Mouse (Mus musculus) midbrain, embryonic 10.5 days (tissue): Measurements from ENCODE around the gene Gm30191. TPM values are rescaled to one million over a fixed set of nuclear protein-coding genes. Genes with fewer than 3 reads are reported as not detected.

Experiments
- DNase-seq: peaks from one replicate; pipeline ENCODE4 v3.0.0-alpha.2; 2017; ENCODE audit warnings: low spot score
- H3K27ac ChIP-seq: fragments of 300-500 bp; sonication (generic); replicated peaks from 2 replicates; pipeline ENCODE4 v1.5.1; 2016; ENCODE audit warnings: mild to moderate bottlenecking
- H3K27me3 ChIP-seq: fragments of 300-500 bp; sonication (generic); 2 replicates; pipeline ENCODE4 v1.6.1; 2016; ENCODE audit warnings: low read depth, mild to moderate bottlenecking; ENCODE audit not compliant: poor library complexity, severe bottlenecking
- H3K36me3 ChIP-seq: fragments of 300-500 bp; sonication (generic); 2 replicates; pipeline ENCODE4 v1.6.1; 2016; ENCODE audit warnings: mild to moderate bottlenecking, moderate library complexity
- H3K4me1 ChIP-seq: fragments of 300-500 bp; sonication (generic); 2 replicates; pipeline ENCODE4 v1.6.1; 2016
- H3K4me3 ChIP-seq: fragments of 300-500 bp; sonication (generic); 2 replicates; pipeline ENCODE4 v1.5.1; 2016; ENCODE audit warnings: mild to moderate bottlenecking, moderate library complexity
- H3K9me3 ChIP-seq: fragments of 300-500 bp; sonication (generic); replicated peaks from 2 replicates; pipeline ENCODE4 v1.6.1; 2016; ENCODE audit warnings: mild to moderate bottlenecking
- WGBS: fragments of 180-500 bp; shearing (Covaris S2); methylation state at CpG from one replicate; pipeline ENCODE4 v1.1.7; 2016; 5-methylcytosine and 5-hydroxymethylcytosine counted together
- polyA plus RNA-seq: library from polyadenylated mRNA; unstranded; fragments of >200 nt; fragmentation: Nextera tagmentation; extraction: Ambion mirVana; gene quantifications from 2 replicates; pipeline ENCODE4 v1.2.1, GENCODE M21; 2016

Gm30191 gene
- polyA plus RNA-seq, 1 experiment from 2014 or later = 0.20 TPM

DNA sequence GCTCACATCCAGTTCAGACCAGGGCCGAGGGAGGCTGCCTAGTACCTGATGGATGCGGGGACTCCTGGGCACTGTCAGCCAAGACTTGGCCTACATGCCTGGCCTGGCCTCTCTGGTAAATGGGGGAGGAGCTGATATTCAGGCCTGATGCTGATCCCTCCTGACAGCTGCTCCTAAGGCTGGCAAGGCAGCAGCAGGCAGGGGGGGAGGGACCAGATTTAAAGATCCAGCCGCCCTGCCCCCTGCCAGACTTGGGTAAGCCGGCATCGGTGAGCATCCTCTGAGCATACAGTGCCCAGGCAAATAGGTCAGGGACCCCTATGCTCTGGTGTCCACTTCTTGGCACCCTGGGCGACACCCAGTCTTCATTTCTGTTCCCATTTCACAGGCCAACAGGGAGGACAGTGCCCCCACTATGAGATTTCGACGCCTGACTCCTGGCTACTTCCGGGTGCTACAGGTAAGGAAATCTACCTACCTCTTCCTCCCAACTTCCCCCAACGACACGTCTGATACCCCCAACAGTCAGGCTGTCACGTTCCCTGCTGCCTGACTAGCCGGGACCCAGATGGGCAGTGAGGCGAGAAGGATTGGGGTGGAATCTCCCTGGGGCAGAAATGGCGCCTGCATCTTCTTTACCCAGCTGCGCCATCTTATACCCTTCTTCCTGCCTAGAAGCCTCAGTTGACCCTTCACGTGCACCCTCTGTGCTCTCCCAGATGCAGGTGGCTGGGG, 3.1 kb upstream of the Gm30191 start, which contains the start of gene E130218I03Rik:
E130218I03Rik (plus strand) TSS at position 147 of the 735 bp plus-strand sequence.
- peak within 1 kb of the TSS; percentile 88 for H3K4me3 ChIP-seq
- H3K27me3 ChIP-seq = peaks cover 31% of the 10 kb centered on the region
- no peak for DNase-seq
- peaks cover 46% of the 10 kb centered on the region for H3K4me1 ChIP-seq
- no peak within 1 kb of the TSS for H3K27ac ChIP-seq
- peaks cover 15% of the 10 kb centered on the region for H3K36me3 ChIP-seq
- no peaks in the 10 kb centered on the region for H3K9me3 ChIP-seq
- 93% methylated on average over 17 of the region's 17 CpGs for WGBS

DNA sequence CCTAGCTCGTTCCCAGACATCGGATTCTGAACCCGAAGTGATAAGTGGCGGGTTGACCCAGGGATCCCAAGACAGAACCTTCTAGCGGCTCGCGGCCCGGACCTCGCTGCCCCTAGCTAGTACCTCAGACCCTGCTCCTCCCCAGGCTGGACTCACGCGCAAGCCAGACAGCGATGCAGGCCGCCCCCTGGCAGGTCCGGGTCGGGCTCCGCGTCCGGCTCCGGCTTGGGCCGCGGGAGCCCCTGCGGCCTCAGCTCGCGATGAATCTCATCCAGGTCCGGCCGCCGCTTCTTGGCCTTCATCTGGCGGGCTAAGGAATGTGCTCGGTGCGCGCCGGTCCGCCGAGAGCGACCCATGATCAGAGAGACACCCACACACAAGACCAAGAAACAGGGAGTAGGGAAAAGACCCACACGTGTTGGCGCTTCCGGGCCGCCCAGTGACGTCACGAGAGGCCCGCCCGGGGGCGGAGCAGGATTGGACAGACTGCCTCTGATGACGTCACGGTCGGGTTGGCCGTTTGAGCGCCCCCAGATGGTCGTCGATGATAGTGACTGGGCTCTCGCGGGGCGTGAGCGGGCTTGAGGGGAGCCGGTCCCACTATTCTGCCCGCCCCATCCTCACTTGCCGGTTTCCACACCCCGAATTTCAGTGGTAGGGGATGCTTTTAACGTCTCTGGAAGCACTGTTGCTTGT, 1.4 kb upstream of the Gm30191 start, which contains the start of gene Zfp593:
Zfp593 (minus strand) TSS at position 445 of the 696 bp plus-strand sequence.
- Histone ChIP-seq H3K9me3 (no peaks in the 10 kb centered on the region), H3K4me1 (peaks cover 58% of the 10 kb centered on the region), H3K4me3 (peak within 1 kb of the TSS; percentile 88), H3K36me3 (peaks cover 15% of the 10 kb centered on the region), H3K27me3 (peaks cover 43% of the 10 kb centered on the region), H3K27ac (peak within 1 kb of the TSS; percentile 84)
- DNase-seq = peak; percentile 94
- WGBS = under 1% methylated on average over 60 of the region's 60 CpGs

DNA sequence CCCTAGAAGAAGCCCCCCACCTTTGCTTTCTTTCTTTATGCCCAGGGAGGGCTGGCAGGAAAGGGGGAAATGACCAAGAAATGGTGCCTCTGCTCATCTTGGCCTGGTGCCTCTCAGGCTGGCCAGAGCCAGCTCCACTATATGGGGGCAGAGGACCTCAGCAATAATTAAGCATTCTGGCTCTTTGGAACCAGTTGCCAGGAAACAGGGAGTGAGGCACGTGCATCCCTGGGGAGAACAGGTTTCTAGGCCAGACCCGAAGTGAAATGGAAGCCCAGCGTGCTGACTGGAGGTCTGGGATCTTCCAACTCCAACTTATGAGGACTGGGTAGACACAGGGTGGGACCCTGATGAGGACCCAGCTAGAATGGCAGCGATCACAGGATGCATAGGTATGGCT, 479 bp upstream of the Gm30191 start:
- peaks cover 67% of the 10 kb centered on the region for H3K4me1 ChIP-seq
- DNase-seq = no peak
- H3K4me3 ChIP-seq = peak overlapping the region; percentile 88; the same call in 1 of the 2 replicates
- H3K27me3 ChIP-seq = peaks cover 53% of the 10 kb centered on the region
- no peaks in the 10 kb centered on the region for H3K9me3 ChIP-seq
- H3K36me3 ChIP-seq = peaks cover 15% of the 10 kb centered on the region
- WGBS = 32% methylated on average over 4 of the region's 4 CpGs
- H3K27ac ChIP-seq = peak overlapping the region; percentile 84

DNA sequence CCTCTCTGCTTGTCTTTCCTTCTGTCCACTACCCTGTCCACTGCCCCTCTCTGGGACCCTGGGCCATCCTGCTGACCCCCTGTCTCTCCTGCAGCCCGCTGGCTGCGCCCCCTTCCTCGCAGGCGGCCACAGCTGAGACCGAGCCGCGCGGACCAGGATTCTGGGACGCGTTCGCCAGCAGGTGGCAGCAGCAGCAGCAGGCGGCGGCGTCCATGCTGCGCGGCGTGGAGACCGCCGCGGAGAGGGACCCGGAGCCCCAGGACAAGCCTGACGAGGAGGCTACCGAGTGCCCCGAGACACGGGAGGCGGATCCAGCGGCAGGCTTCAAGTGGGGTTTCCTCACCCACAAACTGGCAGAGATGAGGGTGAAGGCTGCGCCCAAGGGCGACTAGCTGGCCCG, 2.9 kb downstream of the Gm30191 start:
- Histone ChIP-seq H3K4me1 (peaks cover 88% of the 10 kb centered on the region), H3K27me3 (peaks cover 87% of the 10 kb centered on the region), H3K4me3 (peak overlapping the region; percentile 61), H3K27ac (peak overlapping the region; percentile 46; the same call in 1 of the 2 replicates), H3K36me3 (no peaks in the 10 kb centered on the region), H3K9me3 (no peaks in the 10 kb centered on the region)
- under 1% methylated on average over 30 of the region's 30 CpGs for WGBS
- peak; percentile 85 for DNase-seq

DNA sequence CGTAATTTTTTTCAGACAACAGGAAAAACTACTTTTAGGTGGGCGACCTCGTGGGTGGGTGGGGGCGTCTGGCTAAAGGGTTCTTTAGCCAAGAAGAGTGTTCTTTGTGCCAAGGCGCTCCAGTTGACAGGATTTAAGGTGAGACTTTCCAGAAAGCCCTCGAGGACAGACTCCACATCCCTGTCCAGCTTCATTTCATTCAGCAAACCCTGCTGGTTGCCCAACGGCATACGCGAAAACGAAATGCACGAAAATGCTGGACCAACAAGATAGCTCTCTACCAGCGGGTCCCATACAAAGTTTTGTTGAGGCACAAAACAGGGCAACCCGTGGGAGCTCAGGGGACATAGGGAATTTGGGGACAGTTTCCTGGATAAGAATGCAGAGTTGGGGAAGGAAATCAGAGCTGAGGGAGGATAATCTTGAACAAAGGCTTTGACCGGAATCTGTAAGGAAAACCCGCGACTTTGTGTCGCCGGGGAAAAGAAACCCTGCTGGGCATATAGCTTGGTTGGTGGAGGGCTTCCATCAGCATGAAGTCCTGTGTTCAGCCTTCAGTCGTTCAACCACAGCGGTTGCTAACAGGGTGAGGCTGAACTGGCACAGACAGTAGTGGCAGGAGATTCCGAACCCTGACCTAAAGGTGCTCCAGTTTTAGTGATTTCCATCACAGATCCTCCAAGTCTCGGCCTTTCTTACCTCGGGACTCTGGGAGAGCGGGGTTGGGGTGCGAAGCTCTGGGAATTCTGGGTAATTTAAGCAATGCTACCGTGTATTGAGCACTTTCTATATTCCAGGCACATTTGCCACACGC, 3.6 kb downstream of the Gm30191 start:
- peaks cover 89% of the 10 kb centered on the region for H3K4me1 ChIP-seq
- H3K27ac ChIP-seq = peak overlapping the region; percentile 46; the same call in 1 of the 2 replicates
- 5% methylated on average over 27 of the region's 27 CpGs for WGBS
- peaks cover 93% of the 10 kb centered on the region for H3K27me3 ChIP-seq
- no peaks in the 10 kb centered on the region for H3K36me3 ChIP-seq
- no peaks in the 10 kb centered on the region for H3K9me3 ChIP-seq
- DNase-seq = peak; percentile 43
- H3K4me3 ChIP-seq = peak overlapping the region; percentile 61

DNA sequence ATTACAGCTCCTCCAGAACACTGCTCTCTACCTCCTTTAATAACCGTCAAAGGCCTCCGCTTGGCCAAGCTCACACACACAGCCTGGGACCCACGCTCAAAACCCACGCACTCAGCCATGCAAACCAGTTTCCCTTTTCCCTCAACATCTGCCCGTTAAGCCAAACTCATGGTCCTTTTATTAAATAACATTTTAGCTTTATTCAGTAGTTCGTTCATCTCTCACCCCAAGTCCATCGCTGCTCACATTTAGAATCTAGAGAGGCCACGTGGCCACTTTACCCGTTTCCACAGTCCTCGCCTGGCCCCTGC, 4.2 kb downstream of the Gm30191 start:
- WGBS = 10% methylated on average over 10 of the region's 10 CpGs
- Histone ChIP-seq H3K27me3 (peaks cover 99% of the 10 kb centered on the region), H3K36me3 (no peaks in the 10 kb centered on the region), H3K4me3 (peak overlapping the region; percentile 61), H3K4me1 (peaks cover 90% of the 10 kb centered on the region), H3K27ac (peak overlapping the region; percentile 86), H3K9me3 (no peaks in the 10 kb centered on the region)
- DNase-seq = no peak

DNA sequence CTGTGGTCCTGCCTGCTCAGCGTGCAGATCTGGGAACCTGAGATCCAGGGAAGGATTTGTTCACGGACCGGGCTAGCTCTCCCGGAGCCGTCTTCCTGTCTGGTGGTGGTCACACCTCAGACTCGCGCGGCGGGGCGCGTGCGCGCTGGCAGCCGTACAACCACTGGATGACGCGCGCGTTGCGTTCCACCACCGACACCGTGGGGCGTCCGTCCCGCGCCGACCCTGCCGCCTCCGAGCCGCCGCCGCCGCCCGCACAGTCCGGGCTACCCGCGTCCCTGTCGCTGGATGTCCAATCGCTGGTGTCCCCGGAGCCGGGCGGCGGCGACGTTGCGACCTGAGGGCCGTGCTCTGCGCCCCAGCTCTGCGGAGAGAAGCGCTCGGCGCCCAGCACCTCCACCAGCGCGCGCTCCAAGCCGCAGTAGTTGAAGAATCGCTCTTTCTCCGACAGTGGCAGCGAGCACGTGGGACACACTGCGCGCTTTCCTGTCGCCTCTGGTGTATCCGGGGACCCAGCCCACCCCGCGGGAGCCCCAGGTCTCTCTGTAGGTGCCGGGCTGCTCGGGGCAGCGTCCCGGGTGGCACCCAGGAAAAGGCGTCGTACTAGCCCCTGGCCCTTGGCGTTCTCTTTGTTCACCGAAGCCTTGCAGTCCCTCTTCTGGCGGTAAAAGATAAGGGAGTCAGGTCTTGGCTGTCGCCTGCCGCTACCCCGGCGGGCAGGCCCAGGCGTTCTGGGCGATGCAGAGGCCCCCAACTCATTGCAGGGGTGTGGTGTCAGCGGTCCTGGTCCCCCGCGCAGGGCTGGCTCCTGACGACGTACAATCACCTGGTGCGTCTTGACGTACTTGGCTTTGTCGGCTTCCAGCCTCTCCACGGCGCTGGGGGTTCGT, 4.8 kb downstream of the Gm30191 start:
- no peaks in the 10 kb centered on the region for H3K9me3 ChIP-seq
- under 1% methylated on average over 91 of the region's 91 CpGs for WGBS
- peak overlapping the region; percentile 61 for H3K4me3 ChIP-seq
- DNase-seq = peak; percentile 72
- H3K36me3 ChIP-seq = no peaks in the 10 kb centered on the region
- H3K27me3 ChIP-seq = peaks cover 99% of the 10 kb centered on the region
- peak overlapping the region; percentile 86 for H3K27ac ChIP-seq
- peaks cover 90% of the 10 kb centered on the region for H3K4me1 ChIP-seq

DNA sequence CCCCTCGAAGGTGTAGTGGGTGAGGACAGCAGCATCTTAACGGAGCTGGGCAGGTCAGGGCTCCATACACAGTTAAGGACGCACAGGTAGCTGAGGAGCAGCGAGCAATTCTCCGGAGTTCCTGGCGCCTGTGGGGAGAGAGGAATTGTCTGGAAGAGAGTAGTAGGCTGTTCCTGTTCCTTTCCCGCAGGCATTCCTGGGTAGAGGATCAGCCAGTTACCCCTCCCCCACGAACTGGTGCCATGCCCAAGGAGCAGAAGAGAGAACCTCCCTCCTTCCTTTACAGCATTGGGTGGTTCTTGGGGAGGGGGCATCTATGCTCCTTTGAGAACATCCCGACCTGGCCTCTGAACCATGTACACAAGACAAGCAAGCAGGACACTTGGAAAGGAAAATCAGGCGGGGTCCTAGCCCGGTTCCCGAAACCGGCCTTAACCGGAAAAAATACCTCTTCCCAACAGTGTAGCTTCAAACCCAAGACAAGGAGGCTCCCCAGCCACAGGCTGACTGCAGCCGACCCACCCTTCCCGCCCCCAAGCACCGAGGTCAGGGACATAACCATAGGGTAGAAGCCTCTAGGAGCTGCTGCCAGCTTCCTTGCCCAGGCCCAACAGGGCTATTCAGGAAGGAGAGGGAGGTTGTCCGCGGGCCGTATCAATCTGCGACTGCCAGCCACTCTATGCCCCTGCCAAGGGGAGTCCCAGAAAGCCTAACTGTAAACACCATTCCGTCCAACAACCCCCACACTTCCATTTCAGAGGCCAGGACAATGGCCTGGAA, 5.6 kb downstream of the Gm30191 start:
- WGBS = 2% methylated on average over 22 of the region's 22 CpGs
- H3K27ac ChIP-seq = peak overlapping the region; percentile 86
- H3K4me1 ChIP-seq = peaks cover 92% of the 10 kb centered on the region
- no peaks in the 10 kb centered on the region for H3K9me3 ChIP-seq
- peak; percentile 54 for DNase-seq
- H3K4me3 ChIP-seq = peak overlapping the region; percentile 61
- no peaks in the 10 kb centered on the region for H3K36me3 ChIP-seq
- peaks cover 91% of the 10 kb centered on the region for H3K27me3 ChIP-seq

DNA sequence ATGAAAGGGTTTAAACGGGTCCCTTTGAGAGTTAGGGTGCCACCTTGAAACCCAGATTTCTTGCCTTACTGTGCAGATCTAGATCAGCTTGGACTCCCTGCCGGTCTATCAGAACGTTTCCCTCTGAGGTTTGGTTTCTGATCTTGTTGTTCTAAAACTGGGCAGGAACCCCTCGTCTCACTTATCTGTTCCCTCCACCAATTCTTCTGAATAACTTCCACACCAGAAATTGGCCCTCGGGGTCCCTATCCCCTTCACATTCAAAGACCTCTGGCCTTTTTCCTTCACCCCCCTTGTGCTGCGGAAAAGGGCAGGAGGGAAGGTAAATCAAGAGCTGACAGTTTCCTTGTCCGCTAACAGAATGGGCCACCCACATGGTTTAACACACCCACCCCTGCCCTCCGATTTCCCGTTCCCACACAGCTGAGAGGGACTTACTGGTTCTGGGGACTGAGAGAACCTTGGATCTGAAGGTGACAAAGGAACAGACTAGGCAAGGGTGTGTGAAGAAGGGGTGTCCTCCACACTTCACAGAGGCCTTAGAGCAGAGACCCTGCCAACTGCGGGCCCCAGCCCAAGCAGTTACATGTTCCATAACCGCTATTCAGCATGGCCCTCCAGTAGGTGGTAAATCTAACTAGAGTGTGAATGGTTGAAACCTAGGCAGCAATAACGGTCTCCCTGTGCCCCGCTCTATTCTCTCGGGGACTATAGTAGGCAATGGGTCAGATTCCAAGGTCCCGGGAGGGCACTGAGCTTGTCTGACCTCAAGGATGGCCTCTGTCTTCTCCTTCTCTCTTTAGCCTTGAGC, 6.4 kb downstream of the Gm30191 start:
- WGBS = 3% methylated on average over 15 of the region's 15 CpGs
- peak overlapping the region; percentile 61 for H3K4me3 ChIP-seq
- peaks cover 83% of the 10 kb centered on the region for H3K27me3 ChIP-seq
- H3K36me3 ChIP-seq = no peaks in the 10 kb centered on the region
- H3K27ac ChIP-seq = peak overlapping the region; percentile 86
- H3K9me3 ChIP-seq = no peaks in the 10 kb centered on the region
- H3K4me1 ChIP-seq = peaks cover 93% of the 10 kb centered on the region
- peak; percentile 44 for DNase-seq

DNA sequence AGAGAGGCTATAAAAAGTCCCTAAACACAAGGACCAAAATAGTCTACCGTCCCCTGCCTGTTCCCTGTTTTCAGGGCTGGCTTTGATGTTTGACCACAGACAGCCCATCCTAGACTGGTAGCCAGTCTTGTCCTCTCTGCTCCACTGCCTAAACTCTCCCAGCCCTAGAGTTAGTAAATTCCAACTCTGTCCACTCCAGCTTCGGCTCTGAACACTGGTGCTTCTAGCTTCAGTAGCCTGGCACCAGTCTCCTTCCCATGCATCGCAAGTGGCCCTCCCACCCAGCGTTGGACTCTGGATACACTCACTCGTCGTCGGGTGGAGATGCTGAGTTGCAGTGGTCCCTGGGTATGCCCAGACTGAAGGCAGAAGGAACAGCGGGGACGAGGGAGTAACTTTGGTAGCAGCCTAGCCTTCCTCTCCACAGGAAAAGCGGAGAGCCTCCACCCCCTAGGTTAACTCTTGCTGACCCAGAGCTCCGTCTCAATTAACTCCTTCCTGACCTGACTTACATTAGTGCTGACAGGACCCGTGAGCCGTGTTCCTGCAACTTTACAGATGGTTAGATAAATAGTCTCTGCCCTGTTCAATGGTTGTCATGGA, 7.1 kb downstream of the Gm30191 start, which contains the start of gene Grrp1:
Grrp1 (minus strand) TSS at position 385 of the 603 bp plus-strand sequence.
- Histone ChIP-seq H3K36me3 (no peaks in the 10 kb centered on the region), H3K27me3 (peaks cover 76% of the 10 kb centered on the region), H3K27ac (peak within 1 kb of the TSS; percentile 86), H3K9me3 (no peaks in the 10 kb centered on the region), H3K4me3 (peak within 1 kb of the TSS; percentile 61), H3K4me1 (peaks cover 99% of the 10 kb centered on the region)
- peak; percentile 62 for DNase-seq
- 0% methylated on average over 13 of the region's 13 CpGs for WGBS
